Mouse (Mus musculus): Measurements from ENCODE around the gene Mmp1b. TPM values are rescaled to one million over a fixed set of nuclear protein-coding genes. Genes with fewer than 3 reads are reported as not detected.
"Not testable (repeated sequence)": the region's sequence is repeated elsewhere in the genome, so short reads cannot be mapped to it uniquely, and the experiment has no call there.

Mmp1b gene
- not detected in 2 replicates for polyA plus RNA-seq (2015; fragmentation: Nextera tagmentation; extraction: Ambion mirVana)

DNA sequence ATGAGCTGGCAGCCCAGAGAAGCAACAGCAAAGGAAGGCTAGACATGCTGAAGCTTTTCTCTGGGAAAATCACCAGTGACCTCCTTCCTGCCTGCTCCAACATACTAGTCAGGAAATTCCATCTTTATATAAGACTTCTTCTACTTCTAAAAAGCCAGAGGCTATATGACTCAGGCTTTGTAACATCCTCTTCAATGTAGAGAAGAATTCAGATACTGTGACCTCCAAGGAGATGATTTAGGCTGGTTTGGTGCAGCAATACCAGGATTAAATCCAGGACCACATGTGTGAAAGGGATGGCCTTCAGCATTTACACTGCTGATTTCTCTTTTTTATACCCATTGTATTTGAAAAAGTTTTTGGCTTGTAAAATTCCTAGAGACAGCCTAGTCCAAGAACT is at the start of gene Mmp1b:
Mmp1b (minus strand) TSS at position 101 of the 400 bp plus-strand sequence.
- no peak for DNase-seq (ENCODE audit: low spot score)

DNA sequence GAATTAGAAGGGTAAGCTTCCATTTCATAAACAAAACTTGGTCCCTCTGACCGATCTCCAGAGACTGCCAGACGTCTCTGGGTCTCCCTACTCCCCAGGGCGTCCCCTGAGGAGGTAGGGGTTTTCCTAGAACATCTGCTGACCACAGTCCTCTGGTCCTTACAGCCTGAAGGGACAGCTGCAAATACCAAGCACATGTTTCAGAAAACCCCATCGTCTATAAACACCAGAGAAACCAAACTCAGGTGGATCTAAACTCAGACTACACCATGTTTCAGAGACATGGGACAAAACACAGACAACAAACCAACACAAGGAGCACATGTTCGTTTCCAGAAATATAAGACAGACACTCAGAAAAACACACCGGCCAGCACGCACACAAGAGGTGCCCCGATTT is 8.7 kb upstream of the Mmp1b start:
- DNase-seq (ENCODE audit: low spot score), result not testable (repeated sequence)

DNA sequence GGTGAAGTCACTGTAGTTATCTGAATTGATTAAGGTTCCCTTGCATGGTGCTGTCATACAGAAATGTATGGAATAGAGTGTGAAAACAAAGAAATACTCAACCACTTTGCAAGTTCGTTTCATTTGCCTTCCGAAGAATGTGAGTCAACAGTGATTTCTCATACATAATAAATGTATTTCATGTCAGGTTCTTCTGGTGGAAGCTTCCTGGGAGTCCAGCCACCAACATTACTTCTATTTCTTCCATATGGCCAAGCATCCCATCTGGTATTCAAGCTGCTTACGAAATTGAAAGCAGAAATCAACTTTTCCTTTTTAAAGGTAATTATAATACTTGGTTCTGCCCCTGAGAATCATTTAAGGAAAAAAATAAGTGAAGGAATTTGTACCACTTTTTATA is 33.3 kb downstream of the Mmp1b start:
- no peak for DNase-seq (ENCODE audit: low spot score)

DNA sequence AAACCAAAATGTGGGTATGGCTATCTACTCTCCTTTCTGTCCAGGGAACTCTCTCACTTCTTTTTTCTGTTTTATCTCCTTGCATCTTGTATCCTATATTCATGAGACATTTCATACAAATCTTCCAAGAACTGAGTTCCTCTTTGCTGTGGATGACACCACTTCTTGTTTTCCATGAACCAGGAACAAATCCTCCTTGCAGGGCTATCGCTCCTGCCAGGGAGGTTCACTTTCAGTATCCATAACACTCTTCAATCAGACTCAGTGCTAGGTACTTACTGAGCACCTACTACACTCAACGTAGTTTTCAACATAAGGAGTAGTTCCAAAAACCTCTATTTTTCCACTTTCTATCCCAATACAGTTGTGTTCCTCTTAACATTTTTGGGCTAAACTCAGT is 42.3 kb downstream of the Mmp1b start:
- no peak for DNase-seq (ENCODE audit: low spot score)

DNA sequence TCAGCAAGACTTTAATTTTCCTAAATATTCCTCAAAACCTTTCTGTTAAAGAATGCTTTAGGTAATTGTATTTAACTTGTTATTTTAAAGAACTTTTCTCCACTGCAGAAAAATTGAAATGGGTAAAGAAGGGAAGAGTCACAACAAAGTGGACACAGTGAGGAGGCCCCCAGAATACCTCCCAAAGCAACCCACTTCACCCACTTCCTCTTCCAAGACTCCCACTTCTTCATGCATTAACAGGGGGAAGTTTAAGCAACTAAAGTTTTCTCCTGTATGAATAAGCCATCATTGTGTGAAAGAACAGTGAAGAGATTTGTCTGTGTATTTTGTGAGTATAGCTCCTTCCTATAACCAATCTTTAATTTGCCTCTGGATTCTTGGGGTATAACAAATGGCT is 43.7 kb downstream of the Mmp1b start, which contains the start of gene Mmp12:
Mmp12 (plus strand) TSS at position 275 of the 400 bp plus-strand sequence.
- no peak for DNase-seq (ENCODE audit: low spot score)

DNA sequence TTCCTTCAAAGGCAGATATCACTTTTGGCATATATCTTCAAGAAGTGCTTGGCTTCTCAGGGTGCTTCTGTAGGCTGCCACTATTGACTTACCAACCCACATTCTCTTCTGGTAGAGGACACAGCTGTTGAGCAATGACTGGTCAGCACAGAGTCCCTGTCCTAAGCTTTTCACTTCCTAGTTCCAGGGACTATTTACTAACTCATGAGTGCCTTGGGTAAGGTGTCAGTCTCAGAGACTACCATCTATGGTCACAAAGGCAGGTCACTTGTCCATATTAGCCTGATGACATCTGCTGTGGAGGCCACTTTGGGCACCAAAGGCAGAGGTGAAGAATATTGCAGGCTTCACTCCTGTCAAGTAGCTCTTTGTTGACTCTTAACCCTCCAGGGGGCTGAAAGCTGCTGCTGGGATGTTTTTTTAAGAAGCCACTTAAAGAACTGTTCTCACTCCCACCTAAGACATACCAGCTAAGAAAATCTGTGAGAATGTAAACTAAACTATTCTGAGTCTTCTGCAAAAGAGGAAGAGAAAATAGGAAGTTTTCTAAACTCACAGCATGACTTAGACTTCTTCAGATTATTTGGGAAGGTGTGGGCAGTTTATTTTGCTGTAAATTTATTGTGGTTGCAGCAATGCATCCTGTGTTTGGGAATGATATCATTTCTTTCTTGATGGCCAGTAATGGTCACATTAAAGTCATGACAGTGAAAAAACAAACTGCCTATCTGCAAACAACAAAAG is 50.9 kb downstream of the Mmp1b start:
- DNase-seq (ENCODE audit: low spot score), result no peak

DNA sequence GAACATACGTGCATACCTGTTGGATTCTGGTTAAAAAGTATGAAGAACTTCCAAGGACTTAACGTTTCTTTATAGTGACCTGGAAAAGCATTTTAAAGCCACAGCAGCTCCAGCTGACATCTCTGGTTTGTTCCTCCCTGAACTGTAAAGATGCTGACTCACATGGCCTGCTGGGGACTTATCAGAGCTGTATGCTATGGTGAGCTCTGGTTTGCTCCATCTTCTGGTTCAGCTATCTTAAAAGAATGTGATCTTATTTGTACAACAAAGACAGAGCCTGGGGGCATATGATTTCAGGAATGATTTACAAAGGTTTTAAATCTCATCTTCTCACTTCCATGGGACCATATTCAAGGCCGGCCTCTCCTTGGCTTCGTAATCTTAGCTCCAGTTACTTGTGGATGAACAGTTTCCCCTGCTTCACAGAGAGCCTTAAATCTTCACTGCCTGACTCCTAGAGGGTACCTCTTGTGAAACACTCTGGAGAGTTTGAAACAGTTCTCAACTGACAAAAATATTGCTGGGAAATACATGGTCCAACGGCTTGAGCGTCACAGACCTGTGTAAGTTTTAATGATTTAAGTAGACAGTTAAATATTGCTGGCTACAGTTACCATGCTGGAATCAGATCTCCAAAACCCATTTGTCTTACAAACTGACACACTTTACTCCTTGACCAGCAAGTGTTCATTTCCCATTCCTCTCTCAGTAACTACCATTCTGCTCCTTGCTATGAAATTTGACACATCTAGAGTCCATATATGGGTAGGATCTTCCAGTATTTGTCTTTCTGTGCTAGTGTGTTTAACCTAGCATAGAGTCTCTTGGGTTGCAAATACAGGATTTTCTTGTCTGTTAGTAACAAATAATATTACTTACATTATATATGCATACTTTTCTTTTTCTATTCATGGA is 51.8 kb downstream of the Mmp1b start:
- no peak for DNase-seq (ENCODE audit: low spot score)

DNA sequence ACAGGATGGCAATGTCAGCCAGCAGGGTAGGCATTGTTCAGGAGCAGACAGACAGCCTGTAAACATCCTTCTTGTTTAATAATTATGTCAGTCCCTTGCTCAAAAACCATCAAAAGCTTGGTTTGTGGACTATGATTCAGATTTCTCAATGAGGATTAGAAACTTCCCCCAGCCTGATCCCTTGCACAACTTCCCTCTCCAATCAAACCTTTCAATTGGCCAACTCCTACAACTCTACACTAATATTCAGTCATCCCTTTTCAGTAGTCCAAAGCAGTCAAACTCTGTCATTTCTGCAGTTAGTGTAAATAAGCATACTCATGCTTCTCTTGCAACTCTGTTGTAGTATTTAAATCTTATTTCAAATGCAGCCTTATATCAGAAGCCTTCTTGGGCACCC is 56.0 kb downstream of the Mmp1b start:
- DNase-seq (ENCODE audit: low spot score), result no peak

Other genes with a start within 250 kb of the Mmp1b start
- 6.3 and 8.4 TPM in 2 replicates for gene Dync2h1, start 203.6 kb downstream of the Mmp1b start, polyA plus RNA-seq (2015; fragmentation: Nextera tagmentation; extraction: Ambion mirVana)
- 185 and 186 TPM in 2 replicates for gene Dcun1d5, start 203.5 kb downstream of the Mmp1b start, polyA plus RNA-seq (2015; fragmentation: Nextera tagmentation; extraction: Ambion mirVana)
- 0.42 and 0.72 TPM in 2 replicates for gene Mmp13, start 115.5 kb downstream of the Mmp1b start, polyA plus RNA-seq (2015; fragmentation: Nextera tagmentation; extraction: Ambion mirVana)
- 1.0 TPM in 2 replicates for gene Mmp12, start 43.7 kb downstream of the Mmp1b start, polyA plus RNA-seq (2015; fragmentation: Nextera tagmentation; extraction: Ambion mirVana)
- gene Mmp3, start 57.8 kb upstream of the Mmp1b start, polyA plus RNA-seq (2015; fragmentation: Nextera tagmentation; extraction: Ambion mirVana), result 0.18 and 0.26 TPM in 2 replicates
- 0.13 TPM in 1 of 2 replicates, not detected in the other for gene Mmp10, start 114.3 kb upstream of the Mmp1b start, polyA plus RNA-seq (2015; fragmentation: Nextera tagmentation; extraction: Ambion mirVana)
- gene Mmp8, start 170.4 kb upstream of the Mmp1b start, polyA plus RNA-seq (2015; fragmentation: Nextera tagmentation; extraction: Ambion mirVana), result 0.31 and 0.55 TPM in 2 replicates
- gene Mmp27, start 183.3 kb upstream of the Mmp1b start, polyA plus RNA-seq (2015; fragmentation: Nextera tagmentation; extraction: Ambion mirVana), result 0.21 and 0.34 TPM in 2 replicates
- 0.08 TPM in 2 replicates for gene Mmp20, start 240.2 kb upstream of the Mmp1b start, polyA plus RNA-seq (2015; fragmentation: Nextera tagmentation; extraction: Ambion mirVana)

Data from thymus, postnatal 0 days (tissue).